28 mouse cellular contexts compared by ENCODE assay signal in genomic region chr19:6351431-6352106, GRCm38 (mm10). TPM values are rescaled to one million over a fixed set of nuclear protein-coding genes. Genes with fewer than 3 reads are reported as not detected.
DNase-seq lines count a peak whose midpoint lies in the region; ATAC-seq and TF ChIP-seq lines count a peak whose summit lies in the region.
"Had no signal": no experiment of that assay in that cellular context is flagged by ENCODE, and none has a peak within 500 bp of the region (broad histone marks: within the 10 kb centered on the region; RNA-seq: fewer than 3 reads in every experiment).

No protein-coding gene starts in this region.

- no peak overlapping the region for H3K4me3 ChIP-seq in forebrain, embryonic 10.5 days
- H3K4me3 ChIP-seq in forebrain, embryonic 14.5 days (ENCODE audit: low read depth, low read length): no peak overlapping the region
- H3K4me3 ChIP-seq in embryonic facial prominence, embryonic 14.5 days (ENCODE audit: low read depth, low read length): no peak overlapping the region
- H3K4me3 ChIP-seq in stomach, postnatal 0 days (ENCODE audit: low read depth, low read length): no peak overlapping the region
- H3K4me3 ChIP-seq: liver, embryonic 13.5 days; megakaryocyte, embryonic 14.5 days; neural tube, embryonic 12.5 days had no signal

- peak overlapping the region; percentile 25; the same call in 1 of the 2 replicates for H3K27ac ChIP-seq in forebrain, embryonic 10.5 days
- no peak overlapping the region for H3K27ac ChIP-seq in forebrain, embryonic 14.5 days (ENCODE audit: low read depth, low read length)
- H3K27ac ChIP-seq in embryonic facial prominence, embryonic 14.5 days (replicated peaks; ENCODE audit: low read depth, low read length): no peak overlapping the region
- no peak overlapping the region for H3K27ac ChIP-seq in stomach, postnatal 0 days (replicated peaks)
- H3K27ac ChIP-seq: hindbrain, embryonic 14.5 days; liver, embryonic 13.5 days; neural tube, embryonic 12.5 days had no signal

- no peak overlapping the region for H3K9ac ChIP-seq in forebrain, embryonic 14.5 days (ENCODE audit: low read length)
- H3K9ac ChIP-seq in embryonic facial prominence, embryonic 14.5 days (ENCODE audit: low read depth, low read length): peak overlapping the region; percentile 19; the same call in 1 of the 2 replicates
- H3K9ac ChIP-seq in stomach, postnatal 0 days (ENCODE audit: low read length): no peak overlapping the region
- H3K9ac ChIP-seq: hindbrain, embryonic 14.5 days; liver, embryonic 13.5 days; lung, embryonic 14.5 days; neural tube, embryonic 12.5 days had no signal

- H3K9me3 ChIP-seq in forebrain, embryonic 10.5 days: no peaks in the 10 kb centered on the region
- no peaks in the 10 kb centered on the region for H3K9me3 ChIP-seq in forebrain, embryonic 14.5 days (replicated peaks; ENCODE audit: control insufficient read depth, low read length)
- no peaks in the 10 kb centered on the region for H3K9me3 ChIP-seq in embryonic facial prominence, embryonic 14.5 days (ENCODE audit: control insufficient read depth, low read length)
- no peaks in the 10 kb centered on the region for H3K9me3 ChIP-seq in stomach, postnatal 0 days (ENCODE audit: control insufficient read depth, low read length)
- H3K9me3 ChIP-seq: liver, embryonic 13.5 days; megakaryocyte, embryonic 14.5 days; neural tube, embryonic 12.5 days had no signal

- no peak for ATAC-seq in forebrain, embryonic 14.5 days
- no peak for ATAC-seq in embryonic facial prominence, embryonic 14.5 days (ENCODE audit: low read depth)
- ATAC-seq in stomach, postnatal 0 days (ENCODE audit: low FRiP score, low TSS enrichment): no peak
- ATAC-seq in megakaryocyte-erythroid progenitor cell, adult 5-6 weeks (replicated peaks; ENCODE audit: low FRiP score, low TSS enrichment, poor library complexity, severe bottlenecking): no peak
- ATAC-seq: activated CD4-positive, CD25-positive, alpha-beta regulatory T cell, adult 4 months; CD4-positive, CD25-positive, alpha-beta regulatory T cell, adult 4 months; forebrain, embryonic 16.5 days; inflammation-experienced regulatory T-cells, adult 6 months had no signal

- 70% methylated on average over 14 of the region's 14 CpGs for WGBS in forebrain, embryonic 10.5 days
- 68% methylated on average over 14 of the region's 14 CpGs for WGBS in forebrain, embryonic 14.5 days
- 59% methylated on average over 13 of the region's 14 CpGs for WGBS in embryonic facial prominence, embryonic 14.5 days
- 53% methylated on average over 14 of the region's 14 CpGs for WGBS in stomach, postnatal 0 days

- intact Hi-C loops in left cerebral cortex, postnatal 36 days (cut with DNase I): no loop called here

- H3K27me3 ChIP-seq in forebrain, embryonic 10.5 days (ENCODE audit: poor library complexity, severe bottlenecking): no peaks in the 10 kb centered on the region
- H3K27me3 ChIP-seq in forebrain, embryonic 14.5 days (replicated peaks; ENCODE audit: control insufficient read depth, insufficient read depth, low read length): no peaks in the 10 kb centered on the region
- no peaks in the 10 kb centered on the region for H3K27me3 ChIP-seq in embryonic facial prominence, embryonic 14.5 days (replicated peaks; ENCODE audit: control insufficient read depth, insufficient read depth, low read length)
- no peaks in the 10 kb centered on the region for H3K27me3 ChIP-seq in stomach, postnatal 0 days (ENCODE audit: control insufficient read depth, insufficient read depth, low read length)
- H3K27me3 ChIP-seq: liver, embryonic 13.5 days; neural tube, embryonic 12.5 days had no signal

- peaks cover 58% of the 10 kb centered on the region for H3K36me3 ChIP-seq in forebrain, embryonic 10.5 days (replicated peaks)
- H3K36me3 ChIP-seq in forebrain, embryonic 14.5 days (ENCODE audit: control insufficient read depth, insufficient read depth, low read length): peaks cover 61% of the 10 kb centered on the region
- H3K36me3 ChIP-seq in embryonic facial prominence, embryonic 14.5 days (ENCODE audit: control insufficient read depth, insufficient read depth, low read length): peaks cover 42% of the 10 kb centered on the region
- H3K36me3 ChIP-seq in stomach, postnatal 0 days (ENCODE audit: control insufficient read depth, insufficient read depth, low read length): 0 out of 2 replicates have a peak, but pooled peaks cover 5% of the 10 kb centered on the region

- peaks cover 21% of the 10 kb centered on the region for H3K4me1 ChIP-seq in forebrain, embryonic 10.5 days
- no peaks in the 10 kb centered on the region for H3K4me1 ChIP-seq in forebrain, embryonic 14.5 days (ENCODE audit: control insufficient read depth, insufficient read depth, low read length)
- H3K4me1 ChIP-seq in embryonic facial prominence, embryonic 14.5 days (ENCODE audit: control insufficient read depth, insufficient read depth, low read length): no peaks in the 10 kb centered on the region
- H3K4me1 ChIP-seq in stomach, postnatal 0 days (replicated peaks; ENCODE audit: control insufficient read depth, insufficient read depth): no peaks in the 10 kb centered on the region

- no peak for TF ChIP-seq EP300 in stomach, postnatal 0 days (optimal IDR thresholded peaks at IDR 0.05)

- no peak for TF ChIP-seq CTCF in stomach, postnatal 0 days (IDR thresholded peaks at IDR 0.05; ENCODE audit: low read depth)

- H3K4me2 ChIP-seq in forebrain, embryonic 14.5 days (ENCODE audit: low read length): no peak overlapping the region
- no peak overlapping the region for H3K4me2 ChIP-seq in embryonic facial prominence, embryonic 14.5 days (ENCODE audit: low read depth, low read length)
- H3K4me2 ChIP-seq in stomach, postnatal 0 days (replicated peaks; ENCODE audit: low read depth): no peak overlapping the region
- H3K4me2 ChIP-seq: hindbrain, embryonic 14.5 days; liver, embryonic 13.5 days; lung, embryonic 14.5 days; neural tube, embryonic 12.5 days had no signal

- no peak for DNase-seq in forebrain, embryonic 10.5 days (ENCODE audit: extremely low spot score, low spot score)
- no peak for DNase-seq in forebrain, embryonic 14.5 days (ENCODE audit: low spot score)
- peak; percentile 24 for DNase-seq in urinary bladder, adult 2 months (ENCODE audit: low spot score)
- no peak for DNase-seq in urinary bladder, postnatal 36 days (ENCODE audit: low spot score in 2 of 2)
- no peak for DNase-seq in embryonic facial prominence, embryonic 14.5 days (ENCODE audit: low spot score)
- DNase-seq in stomach, postnatal 0 days (ENCODE audit: low spot score): peak; percentile 15
- no peak for DNase-seq in left cerebral cortex, postnatal 36 days (ENCODE audit: low spot score in 2 of 2)
- DNase-seq: adrenal gland, adult 8-10 months; cerebellum, adult 2 months; gastrocnemius, postnatal 25 days; kidney, adult 2 months; layer of hippocampus, adult 9-11 months; liver, embryonic 13.5 days; lung, embryonic 14.5 days; lung, postnatal 36 days; midbrain, embryonic 14.5 days; retina, postnatal 1 day; right cerebral cortex, postnatal 25 days; spleen, adult 18-20 months; thymus, postnatal 14 days had no signal

RNA-seq across cellular contexts. Expression of gene Map4k2, which starts 10.6 kb away (rescaled TPM):
- polyA plus RNA-seq in forebrain, embryonic 10.5 days (2016; fragmentation: Nextera tagmentation; extraction: Ambion mirVana): 12.6 and 14.5 TPM in 2 replicates
- polyA plus RNA-seq in forebrain, embryonic 14.5 days (2014; fragmentation: Nextera tagmentation; extraction: Ambion mirVana): 6.2 and 11.2 TPM in 2 replicates
- 63.7 and 88.3 TPM in 2 replicates for polyA plus RNA-seq in urinary bladder, adult 2 months (2012; rRNA removed)
- 9.8 and 9.9 TPM in 2 replicates for polyA plus RNA-seq in embryonic facial prominence, embryonic 14.5 days (2014; fragmentation: Nextera tagmentation; extraction: Ambion mirVana)
- polyA plus RNA-seq in stomach, postnatal 0 days (2015; fragmentation: Nextera tagmentation; extraction: Ambion mirVana): 5.2 and 5.7 TPM in 2 replicates
- 37.3 and 41.8 TPM in 2 replicates for total RNA-seq in megakaryocyte-erythroid progenitor cell, adult 5-6 weeks (2014; fragmentation: Nextera tagmentation)
- total RNA-seq in megakaryocyte-erythroid progenitor cell, adult 5-6 weeks (2017): 9.4 and 27.2 TPM in 2 replicates
- 100 to 1,000 TPM in 1 of 2 experiments, 10 to 100 TPM in 1; 93.5 to 107 TPM for total RNA-seq in left cerebral cortex, postnatal 36 days (2021)

RNA-seq across cellular contexts. Expression of gene Sf1, which starts 11.9 kb away (rescaled TPM):
- 201 TPM in 2 replicates for polyA plus RNA-seq in forebrain, embryonic 10.5 days (2016; fragmentation: Nextera tagmentation; extraction: Ambion mirVana)
- polyA plus RNA-seq in forebrain, embryonic 14.5 days (2014; fragmentation: Nextera tagmentation; extraction: Ambion mirVana): 90.4 and 115 TPM in 2 replicates
- polyA plus RNA-seq in urinary bladder, adult 2 months (2012; rRNA removed): 89.7 and 158 TPM in 2 replicates
- 135 and 140 TPM in 2 replicates for polyA plus RNA-seq in embryonic facial prominence, embryonic 14.5 days (2014; fragmentation: Nextera tagmentation; extraction: Ambion mirVana)
- 42.3 and 52.0 TPM in 2 replicates for polyA plus RNA-seq in stomach, postnatal 0 days (2015; fragmentation: Nextera tagmentation; extraction: Ambion mirVana)
- 286 and 398 TPM in 2 replicates for total RNA-seq in megakaryocyte-erythroid progenitor cell, adult 5-6 weeks (2014; fragmentation: Nextera tagmentation)
- total RNA-seq in megakaryocyte-erythroid progenitor cell, adult 5-6 weeks (2017): 253 and 302 TPM in 2 replicates
- total RNA-seq in left cerebral cortex, postnatal 36 days (2021): 100 to 1,000 TPM; 158 to 227 TPM

RNA-seq across cellular contexts. Expression of gene Men1, which starts 16.8 kb away (rescaled TPM):
- polyA plus RNA-seq in forebrain, embryonic 10.5 days (2016; fragmentation: Nextera tagmentation; extraction: Ambion mirVana): 115 and 130 TPM in 2 replicates
- polyA plus RNA-seq in forebrain, embryonic 14.5 days (2014; fragmentation: Nextera tagmentation; extraction: Ambion mirVana): 47.7 and 61.6 TPM in 2 replicates
- polyA plus RNA-seq in urinary bladder, adult 2 months (2012; rRNA removed): 34.3 and 37.7 TPM in 2 replicates
- polyA plus RNA-seq in embryonic facial prominence, embryonic 14.5 days (2014; fragmentation: Nextera tagmentation; extraction: Ambion mirVana): 54.2 and 61.5 TPM in 2 replicates
- polyA plus RNA-seq in stomach, postnatal 0 days (2015; fragmentation: Nextera tagmentation; extraction: Ambion mirVana): 27.1 and 27.9 TPM in 2 replicates
- total RNA-seq in megakaryocyte-erythroid progenitor cell, adult 5-6 weeks (2014; fragmentation: Nextera tagmentation): 39.8 and 56.2 TPM in 2 replicates
- total RNA-seq in megakaryocyte-erythroid progenitor cell, adult 5-6 weeks (2017): 17.8 and 19.8 TPM in 2 replicates
- total RNA-seq in left cerebral cortex, postnatal 36 days (2021): 10 to 100 TPM; 67.5 to 73.7 TPM

RNA-seq across cellular contexts. Expression of gene Pygm, which starts 32.6 kb away (rescaled TPM):
- polyA plus RNA-seq in forebrain, embryonic 10.5 days (2016; fragmentation: Nextera tagmentation; extraction: Ambion mirVana): 0.83 and 2.0 TPM in 2 replicates
- polyA plus RNA-seq in forebrain, embryonic 14.5 days (2014; fragmentation: Nextera tagmentation; extraction: Ambion mirVana): 1.3 and 3.0 TPM in 2 replicates
- 34.8 and 47.2 TPM in 2 replicates for polyA plus RNA-seq in urinary bladder, adult 2 months (2012; rRNA removed)
- 49.5 and 84.3 TPM in 2 replicates for polyA plus RNA-seq in embryonic facial prominence, embryonic 14.5 days (2014; fragmentation: Nextera tagmentation; extraction: Ambion mirVana)
- 8.0 and 10.5 TPM in 2 replicates for polyA plus RNA-seq in stomach, postnatal 0 days (2015; fragmentation: Nextera tagmentation; extraction: Ambion mirVana)
- total RNA-seq in megakaryocyte-erythroid progenitor cell, adult 5-6 weeks (2014; fragmentation: Nextera tagmentation): 4.9 TPM in 1 of 2 replicates, not detected in the other
- 0.04 and 4.9 TPM in 2 replicates for total RNA-seq in megakaryocyte-erythroid progenitor cell, adult 5-6 weeks (2017)
- total RNA-seq in left cerebral cortex, postnatal 36 days (2021): 10 to 100 TPM; 29.2 to 33.3 TPM

RNA-seq across cellular contexts. Expression of gene Cdc42bpg, which starts 45.3 kb away (rescaled TPM):
- 0.23 and 0.24 TPM in 2 replicates for polyA plus RNA-seq in forebrain, embryonic 10.5 days (2016; fragmentation: Nextera tagmentation; extraction: Ambion mirVana)
- 0.61 and 0.72 TPM in 2 replicates for polyA plus RNA-seq in forebrain, embryonic 14.5 days (2014; fragmentation: Nextera tagmentation; extraction: Ambion mirVana)
- polyA plus RNA-seq in urinary bladder, adult 2 months (2012; rRNA removed): 22.7 and 27.0 TPM in 2 replicates
- polyA plus RNA-seq in embryonic facial prominence, embryonic 14.5 days (2014; fragmentation: Nextera tagmentation; extraction: Ambion mirVana): 1.5 and 1.6 TPM in 2 replicates
- 1.3 and 1.9 TPM in 2 replicates for polyA plus RNA-seq in stomach, postnatal 0 days (2015; fragmentation: Nextera tagmentation; extraction: Ambion mirVana)
- total RNA-seq in megakaryocyte-erythroid progenitor cell, adult 5-6 weeks (2014; fragmentation: Nextera tagmentation): 3.4 and 4.4 TPM in 2 replicates
- 3.1 and 3.7 TPM in 2 replicates for total RNA-seq in megakaryocyte-erythroid progenitor cell, adult 5-6 weeks (2017)
- 1 to 10 TPM; 3.3 to 3.4 TPM for total RNA-seq in left cerebral cortex, postnatal 36 days (2021)

Comparison
In these comparisons a context has a peak if more than half of its experiments do, and no peak if none do; other contexts are left out.
1. DNase-seq: peak in urinary bladder, adult 2 months (single experiment) and stomach, postnatal 0 days (single experiment); none in forebrain, embryonic 10.5 days (single experiment), forebrain, embryonic 14.5 days (single experiment), urinary bladder, postnatal 36 days (0 of 2), embryonic facial prominence, embryonic 14.5 days (single experiment) and left cerebral cortex, postnatal 36 days (0 of 2).